Mouse (Mus musculus) lung, embryonic 16.5 days (tissue): ENCODE results near the gene Col28a1. TPM values are rescaled to one million over a fixed set of nuclear protein-coding genes. Genes with fewer than 3 reads are reported as not detected.

Experiments
- ATAC-seq: fragments of 200-750 bp; cut with Nextera tagmentation; 2 replicates; pipeline ENCODE4 v1.8.0; 2017; ENCODE audit warnings: low read depth, mild to moderate bottlenecking, moderate library complexity
- H3K27ac ChIP-seq: fragments of 300-500 bp; sonication (generic); 2 replicates; pipeline ENCODE4 v1.5.1; 2014; ENCODE audit warnings: mild to moderate bottlenecking, control low read depth, low read length
- H3K27me3 ChIP-seq: fragments of 300-500 bp; sonication (generic); 2 replicates; pipeline ENCODE4 v1.6.1; 2014; ENCODE audit warnings: low read depth, low read length, mixed read lengths; ENCODE audit not compliant: control insufficient read depth, insufficient read depth
- H3K36me3 ChIP-seq: fragments of 300-500 bp; sonication (generic); 2 replicates; pipeline ENCODE4 v1.6.1; 2014; ENCODE audit warnings: low read length; ENCODE audit not compliant: control insufficient read depth, insufficient read depth
- H3K4me1 ChIP-seq: fragments of 300-500 bp; sonication (generic); replicated peaks from 2 replicates; pipeline ENCODE4 v1.6.1; 2014; ENCODE audit warnings: low read length, mixed read lengths; ENCODE audit not compliant: control insufficient read depth, insufficient read depth
- H3K4me2 ChIP-seq: fragments of 300-500 bp; sonication (generic); 2 replicates; pipeline ENCODE4 v1.6.1; 2014; ENCODE audit warnings: low read depth, low read length, control low read depth
- H3K4me3 ChIP-seq: fragments of 300-500 bp; sonication (generic); 2 replicates; pipeline ENCODE4 v1.5.1; 2014; ENCODE audit warnings: mild to moderate bottlenecking, low read length, control low read depth
- H3K9ac ChIP-seq: fragments of 300-500 bp; sonication (generic); 2 replicates; pipeline ENCODE4 v1.6.1; 2014; ENCODE audit warnings: low read length, control low read depth
- H3K9me3 ChIP-seq: fragments of 300-500 bp; sonication (generic); 2 replicates; pipeline ENCODE4 v1.6.1; 2016; ENCODE audit warnings: low read length; ENCODE audit not compliant: control insufficient read depth
- WGBS: fragments of 180-500 bp; shearing (Covaris S2); extraction: QIAGEN DNeasy Blood & Tissue Kit; methylation state at CpG from one replicate; pipeline ENCODE4 v1.1.7; 2014; 5-methylcytosine and 5-hydroxymethylcytosine counted together
- polyA plus RNA-seq: library from polyadenylated mRNA; unstranded; fragments of >200 nt; fragmentation: Nextera tagmentation; extraction: Ambion mirVana; gene quantifications from 2 replicates; pipeline ENCODE4 v1.2.1, GENCODE M21; 2015

The Col28a1 gene
- polyA plus RNA-seq, 1 experiment from 2014 or later, result 2.2 TPM

- no peaks in the 10 kb centered on the region for H3K36me3 ChIP-seq
- H3K27me3 ChIP-seq, result no peaks in the 10 kb centered on the region
- H3K9ac ChIP-seq, result no peak overlapping the region
- no peak overlapping the region for H3K4me3 ChIP-seq
- no peak overlapping the region for H3K4me2 ChIP-seq
- H3K27ac ChIP-seq, result no peak overlapping the region
- no peaks in the 10 kb centered on the region for H3K9me3 ChIP-seq
- ATAC-seq, result no peak
- WGBS, result 37% methylated on average over 1 of the region's 1 CpGs
- no peaks in the 10 kb centered on the region for H3K4me1 ChIP-seq
These were observed 50.5 kb downstream of the Col28a1 start for GRCm38 (mm10) chr6:8141881-8142280.

DNA sequence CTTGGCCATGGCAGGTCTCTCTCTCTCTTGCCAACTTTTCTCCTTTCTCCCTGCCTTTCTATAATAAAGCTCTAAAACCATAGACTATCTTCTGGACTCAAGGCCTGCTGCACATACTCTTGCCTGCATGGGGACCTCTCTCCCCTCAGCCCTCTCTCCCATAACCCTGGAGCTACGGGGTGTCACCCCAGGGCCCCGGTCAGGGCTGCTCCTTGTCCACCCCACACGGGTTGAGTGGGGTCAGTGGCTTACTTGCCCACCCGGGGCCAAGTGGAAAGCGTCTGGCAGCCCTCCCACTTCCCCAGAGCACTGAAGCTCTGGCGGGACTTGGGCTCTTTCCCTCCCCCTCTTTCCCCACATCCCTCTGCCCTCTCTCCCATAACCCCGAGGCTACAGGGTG is 62.3 kb downstream of the Col28a1 start:
- H3K27me3 ChIP-seq, result no peaks in the 10 kb centered on the region
- no peak overlapping the region for H3K4me2 ChIP-seq
- H3K4me1 ChIP-seq, result no peaks in the 10 kb centered on the region
- no peak overlapping the region for H3K4me3 ChIP-seq
- no peaks in the 10 kb centered on the region for H3K9me3 ChIP-seq
- H3K27ac ChIP-seq, result no peak overlapping the region
- H3K36me3 ChIP-seq, result no peaks in the 10 kb centered on the region
- WGBS, result 61% methylated on average over 7 of the region's 7 CpGs
- no peak for ATAC-seq
- H3K9ac ChIP-seq, result no peak overlapping the region

- Histone ChIP-seq H3K4me3 (no peak overlapping the region), H3K27me3 (no peaks in the 10 kb centered on the region), H3K36me3 (no peaks in the 10 kb centered on the region), H3K27ac (no peak overlapping the region), H3K4me2 (no peak overlapping the region), H3K9ac (no peak overlapping the region), H3K4me1 (no peaks in the 10 kb centered on the region), H3K9me3 (no peaks in the 10 kb centered on the region)
- no peak for ATAC-seq
- WGBS, result 86% methylated on average over 1 of the region's 1 CpGs
These were observed 64.3 kb downstream of the Col28a1 start for GRCm38 (mm10) chr6:8128164-8128563.

DNA sequence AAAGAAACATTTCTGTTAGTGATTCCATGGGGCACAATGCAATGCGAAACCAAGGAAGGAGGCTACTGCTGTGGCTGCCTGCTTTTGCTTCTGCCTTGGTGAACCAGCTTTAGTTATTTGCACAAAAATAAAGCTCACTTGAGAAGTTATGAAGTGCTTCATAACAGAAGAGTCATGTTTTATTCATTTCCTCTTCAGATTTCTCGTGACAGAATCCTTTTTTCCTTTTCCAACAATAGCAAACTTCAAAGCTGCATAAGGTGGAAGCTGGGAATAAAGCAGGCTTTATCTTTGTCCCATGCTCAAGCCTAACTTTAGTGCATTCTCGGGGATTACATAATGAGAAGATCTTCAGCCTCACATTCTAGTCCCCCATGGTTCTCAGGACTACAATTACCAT is 65.9 kb downstream of the Col28a1 start:
- Histone ChIP-seq H3K4me3 (no peak overlapping the region), H3K36me3 (no peaks in the 10 kb centered on the region), H3K9me3 (no peaks in the 10 kb centered on the region), H3K27me3 (no peaks in the 10 kb centered on the region), H3K9ac (no peak overlapping the region), H3K4me1 (no peaks in the 10 kb centered on the region), H3K27ac (no peak overlapping the region), H3K4me2 (no peak overlapping the region)
- ATAC-seq, result no peak
- WGBS, result 31% methylated on average over 3 of the region's 3 CpGs

- Histone ChIP-seq H3K4me1 (no peaks in the 10 kb centered on the region), H3K27ac (no peak overlapping the region), H3K4me3 (no peak overlapping the region), H3K27me3 (no peaks in the 10 kb centered on the region), H3K4me2 (no peak overlapping the region), H3K9ac (no peak overlapping the region), H3K9me3 (no peaks in the 10 kb centered on the region), H3K36me3 (no peaks in the 10 kb centered on the region)
- no peak for ATAC-seq
- 68% methylated on average over 2 of the region's 2 CpGs for WGBS
These were observed 73.3 kb downstream of the Col28a1 start for GRCm38 (mm10) chr6:8119116-8119515.

- Histone ChIP-seq H3K4me2 (no peak overlapping the region), H3K9me3 (no peaks in the 10 kb centered on the region), H3K36me3 (no peaks in the 10 kb centered on the region), H3K4me1 (no peaks in the 10 kb centered on the region), H3K27ac (no peak overlapping the region), H3K9ac (no peak overlapping the region), H3K27me3 (no peaks in the 10 kb centered on the region), H3K4me3 (no peak overlapping the region)
- ATAC-seq, result no peak
- 47% methylated on average over 2 of the region's 2 CpGs for WGBS
These were observed 73.8 kb downstream of the Col28a1 start for GRCm38 (mm10) chr6:8118577-8118976.

DNA sequence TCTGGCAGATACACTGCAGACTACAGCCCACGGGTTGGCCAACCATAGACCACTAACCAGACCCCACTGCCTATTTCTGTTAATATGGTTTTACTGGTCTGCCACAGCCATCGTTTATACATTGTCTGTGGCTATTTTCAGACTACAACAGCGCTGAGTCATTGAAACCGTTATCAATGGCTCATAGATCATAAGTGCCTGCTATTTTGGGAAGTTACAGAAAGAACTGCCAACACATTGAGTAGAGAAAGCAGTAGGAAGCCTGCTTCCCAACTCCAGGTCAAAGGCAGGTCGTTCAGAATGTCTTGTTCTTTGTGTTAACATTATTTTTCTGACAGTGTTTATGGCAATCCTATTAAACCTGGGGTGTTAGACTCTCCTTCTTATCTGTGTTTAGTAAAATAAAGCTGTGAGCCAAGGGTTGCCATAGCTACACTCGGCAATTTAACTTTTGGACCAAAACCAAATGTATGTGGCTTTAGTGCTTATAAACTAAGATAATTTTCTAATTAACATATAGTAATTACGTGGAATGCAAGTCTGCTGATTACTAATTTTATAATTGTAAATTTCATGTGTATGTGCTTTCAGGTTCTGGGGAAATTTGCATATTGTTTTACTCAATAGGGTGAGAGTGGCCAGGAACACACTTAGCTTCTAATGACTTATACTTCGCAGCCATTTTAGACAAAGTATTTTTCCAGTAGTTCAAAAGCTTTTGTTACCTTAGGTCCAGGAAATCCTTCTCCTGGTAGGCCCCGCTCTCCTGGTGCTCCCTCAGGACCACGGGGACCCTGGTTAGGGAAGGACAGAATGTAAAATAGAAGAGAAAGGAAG is 86.3 kb downstream of the Col28a1 start:
- Histone ChIP-seq H3K27ac (0 out of 2 replicates have a peak overlapping the region, but pooled peaks have one; percentile 16), H3K9me3 (no peaks in the 10 kb centered on the region), H3K4me2 (peak overlapping the region; percentile 20), H3K27me3 (no peaks in the 10 kb centered on the region), H3K9ac (no peak overlapping the region), H3K4me1 (0 out of 2 replicates have a peak, but pooled peaks cover 7% of the 10 kb centered on the region), H3K36me3 (no peaks in the 10 kb centered on the region), H3K4me3 (no peak overlapping the region)
- 49% methylated on average over 10 of the region's 10 CpGs for WGBS
- peak; percentile 85 for ATAC-seq

GRCm38 (mm10) chr6:8101224-8101623 is 91.2 kb downstream of the Col28a1 start:
- Histone ChIP-seq H3K4me1 (0 out of 2 replicates have a peak, but pooled peaks cover 7% of the 10 kb centered on the region), H3K27ac (no peak overlapping the region), H3K36me3 (no peaks in the 10 kb centered on the region), H3K9me3 (no peaks in the 10 kb centered on the region), H3K27me3 (no peaks in the 10 kb centered on the region), H3K4me2 (no peak overlapping the region), H3K9ac (no peak overlapping the region), H3K4me3 (no peak overlapping the region)
- no peak for ATAC-seq

- no peak for ATAC-seq
- Histone ChIP-seq H3K4me3 (no peak overlapping the region), H3K9me3 (no peaks in the 10 kb centered on the region), H3K9ac (no peak overlapping the region), H3K27me3 (no peaks in the 10 kb centered on the region), H3K27ac (no peak overlapping the region), H3K4me1 (peaks cover 8% of the 10 kb centered on the region), H3K4me2 (no peak overlapping the region), H3K36me3 (no peaks in the 10 kb centered on the region)
- 41% methylated on average over 3 of the region's 3 CpGs for WGBS
These were observed 96.6 kb downstream of the Col28a1 start for GRCm38 (mm10) chr6:8095856-8096255.
